Mouse (Mus musculus) kidney, adult 2 months (tissue): Measurements from ENCODE around the gene Ttc9c.

Source experiments
- CTCF ChIP-seq: fragments of 200-500 bp; conservative IDR thresholded peaks from 2 replicates; pipeline ENCODE4 v1.5.1; 2011; ENCODE audit warnings: low read depth, mild to moderate bottlenecking, control low read depth, low read length, moderate library complexity, mixed read lengths; ENCODE audit not compliant: insufficient read depth, insufficient read length
- POLR2A ChIP-seq: fragments of 200-500 bp; IDR thresholded peaks from one replicate; pipeline ENCODE4 v1.6.1; 2011; ENCODE audit warnings: low read depth, low read length, control low read depth

- no peak for TF ChIP-seq CTCF
- no peak for TF ChIP-seq POLR2A
These were observed 20.2 kb upstream of the Ttc9c start, which contains the start of gene Gng3 for GRCm38 (mm10) chr19:8839103-8839907.
